25 mouse cellular contexts compared by ENCODE assay signal in the genomic region with DNA sequence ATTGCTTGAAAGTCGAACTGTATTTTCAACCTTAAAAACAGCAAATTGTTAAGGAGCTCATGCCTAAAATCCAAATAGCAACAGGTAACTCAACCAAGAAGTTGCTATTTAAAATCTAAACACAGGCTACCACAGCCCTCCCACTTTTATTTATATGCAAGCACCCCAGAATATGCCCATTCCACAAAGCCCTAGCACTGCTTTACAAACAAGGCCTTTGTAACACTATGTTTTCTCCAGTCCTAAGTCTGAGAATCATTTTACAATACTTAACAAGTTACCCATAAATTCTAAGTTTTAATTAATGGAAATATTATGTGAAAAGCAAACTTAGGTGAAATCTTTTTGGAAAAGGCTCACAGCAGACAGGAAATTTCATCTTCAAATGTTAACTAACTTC.
"Had no signal": no experiment of that assay in that cellular context is flagged by ENCODE, and none has a peak within 500 bp of the region (broad histone marks: within the 10 kb centered on the region; RNA-seq: fewer than 3 reads in every experiment).

No protein-coding gene starts in this region.

- H3K4me1 ChIP-seq: heart, embryonic 15.5 days; limb, embryonic 15.5 days had no signal

- H3K4me3 ChIP-seq: heart, adult 2 months; heart, embryonic 13.5 days; heart, embryonic 15.5 days; hindbrain, embryonic 13.5 days; kidney, embryonic 15.5 days; limb, embryonic 13.5 days; limb, embryonic 15.5 days; liver, embryonic 12.5 days had no signal

- H3K27me3 ChIP-seq: heart, embryonic 13.5 days; heart, embryonic 15.5 days; hindbrain, embryonic 13.5 days; kidney, embryonic 15.5 days; limb, embryonic 13.5 days; limb, embryonic 15.5 days; liver, embryonic 12.5 days had no signal

- H3K9ac ChIP-seq: heart, embryonic 13.5 days; heart, embryonic 15.5 days; hindbrain, embryonic 13.5 days; kidney, embryonic 15.5 days; limb, embryonic 13.5 days; limb, embryonic 15.5 days; liver, embryonic 12.5 days had no signal

- H3K4me2 ChIP-seq: heart, embryonic 11.5 days; heart, embryonic 13.5 days; heart, embryonic 15.5 days; hindbrain, embryonic 13.5 days; kidney, embryonic 15.5 days; limb, embryonic 13.5 days; limb, embryonic 15.5 days; liver, embryonic 12.5 days had no signal

- DNase-seq: gastrocnemius, postnatal 14 days; gastrocnemius, postnatal 36 days; heart, adult 11 months; heart, adult 2 months; heart, postnatal 14 days; heart, postnatal 36 days; kidney, adult 11 months; kidney, adult 2 months; kidney, adult 9 months; kidney, postnatal 14 days; kidney, postnatal 36 days; layer of hippocampus, adult 9-11 months; layer of hippocampus, postnatal 36 days; left cerebral cortex, postnatal 4 days had no signal

- H3K27ac ChIP-seq: heart, adult 2 months; heart, embryonic 13.5 days; heart, embryonic 15.5 days; hindbrain, postnatal 0 days; kidney, embryonic 15.5 days; kidney, postnatal 0 days; limb, embryonic 13.5 days; limb, embryonic 15.5 days; liver, embryonic 12.5 days had no signal

- H3K9me3 ChIP-seq: heart, embryonic 13.5 days; heart, embryonic 15.5 days; hindbrain, embryonic 13.5 days; kidney, embryonic 15.5 days; limb, embryonic 13.5 days; limb, embryonic 15.5 days; liver, embryonic 12.5 days had no signal

- ATAC-seq: hindbrain, postnatal 0 days; intestine, embryonic 16.5 days; liver, embryonic 12.5 days had no signal

- H3K36me3 ChIP-seq: heart, embryonic 13.5 days; heart, embryonic 15.5 days; hindbrain, embryonic 13.5 days; kidney, embryonic 15.5 days; limb, embryonic 13.5 days; limb, embryonic 15.5 days; liver, embryonic 12.5 days had no signal
